Mouse (Mus musculus) MEL (cell line): Measurements from ENCODE around the gene Ypel4. TPM values are rescaled to one million over a fixed set of nuclear protein-coding genes. Genes with fewer than 3 reads are reported as not detected.

Experiments used
- DNase-seq: peaks from one replicate; pipeline ENCODE4 v3.0.0; 2011; ENCODE audit warnings: low read depth, low spot score
- H3K27ac ChIP-seq: 2 replicates; pipeline ENCODE4 v1.5.1; 2012; ENCODE audit warnings: low read depth, mild to moderate bottlenecking, control low read depth, low read length, moderate library complexity; ENCODE audit not compliant: control insufficient read depth
- H3K27me3 ChIP-seq, 2 experiments: fragments of 150-350 bp in 1 of 2; sonication (generic) in 1 of 2; 2 replicates each; pipeline ENCODE4 v1.6.1; 2012; ENCODE audit warnings: low read length in 2 of 2, mild to moderate bottlenecking in 2 of 2, improper control_type of control experiment in 1 of 2, moderate library complexity in 1 of 2; ENCODE audit not compliant: insufficient read depth in 2 of 2, control insufficient read depth in 1 of 2
- H3K36me3 ChIP-seq, 2 experiments: 2 replicates each; pipeline ENCODE4 v1.6.1; 2012 to 2014; ENCODE audit warnings: low read length in 2 of 2, improper control_type of control experiment in 1 of 2, inconsistent platforms in 1 of 2, mild to moderate bottlenecking in 1 of 2; ENCODE audit not compliant: insufficient read depth in 2 of 2, control insufficient read depth in 1 of 2
- H3K4me1 ChIP-seq, 2 experiments: fragments of 150-350 bp in 1 of 2; sonication (generic) in 1 of 2; 2 replicates each; pipeline ENCODE4 v1.6.1; 2012; ENCODE audit warnings: low read length in 2 of 2, improper control_type of control experiment in 1 of 2, mild to moderate bottlenecking in 1 of 2; ENCODE audit not compliant: insufficient read depth in 2 of 2, control insufficient read depth in 1 of 2
- H3K4me3 ChIP-seq, 2 experiments: fragments of 150-350 bp in 1 of 2; sonication (generic) in 1 of 2; 2 replicates each; pipeline ENCODE4 v1.5.1; 2012; ENCODE audit warnings: low read depth in 2 of 2, low read length in 2 of 2, mild to moderate bottlenecking in 2 of 2, moderate library complexity in 2 of 2, control low read depth in 1 of 2, improper control_type of control experiment in 1 of 2; ENCODE audit not compliant: control insufficient read depth in 1 of 2, insufficient read depth in 1 of 2
- H3K79me2 ChIP-seq: 2 replicates; pipeline ENCODE4 v1.6.1; 2012; ENCODE audit warnings: mild to moderate bottlenecking, low read length, moderate library complexity; ENCODE audit not compliant: control insufficient read depth, poor library complexity, insufficient read depth
- H3K9ac ChIP-seq: 2 replicates; pipeline ENCODE4 v1.6.1; 2012; ENCODE audit warnings: low read depth, mild to moderate bottlenecking, control low read depth, low read length, moderate library complexity; ENCODE audit not compliant: control insufficient read depth, poor library complexity, severe bottlenecking
- H3K9me3 ChIP-seq: fragments of 150-350 bp; sonication (generic); replicated peaks from 2 replicates; pipeline ENCODE4 v1.6.1; 2012; ENCODE audit warnings: mild to moderate bottlenecking, low read length, improper control_type of control experiment, moderate library complexity; ENCODE audit not compliant: insufficient read depth
- CHD2 ChIP-seq: IDR thresholded peaks from 2 replicates; pipeline ENCODE4 v1.6.1; 2011; ENCODE audit warnings: low read length, improper control_type of control experiment
- CTCF ChIP-seq, 3 experiments: IDR thresholded peaks in 2 of 3; conservative IDR thresholded peaks in 1 of 3; 2 replicates each; pipeline ENCODE4 v1.5.1; 2011 to 2012; ENCODE audit warnings: low read length in 3 of 3, low read depth in 2 of 3, mild to moderate bottlenecking in 2 of 3, improper control_type of control experiment in 1 of 3, inconsistent platforms in 1 of 3, mixed read lengths in 1 of 3, moderate library complexity in 1 of 3; ENCODE audit not compliant: control insufficient read depth in 1 of 3, insufficient read depth in 1 of 3, poor library complexity in 1 of 3, severe bottlenecking in 1 of 3
- ELF1 ChIP-seq: IDR thresholded peaks from 2 replicates; pipeline ENCODE4 v1.6.1; 2014; ENCODE audit warnings: low read depth, mild to moderate bottlenecking, inconsistent platforms, low read length, improper control_type of control experiment, moderate library complexity
- EP300 ChIP-seq, 2 experiments: IDR thresholded peaks; 2 replicates each; pipeline ENCODE4 v1.6.1; 2011; ENCODE audit warnings: improper control_type of control experiment in 2 of 2, low read length in 2 of 2, low read depth in 1 of 2, mild to moderate bottlenecking in 1 of 2
- ETS1 ChIP-seq: IDR thresholded peaks from 2 replicates; pipeline ENCODE4 v1.6.1; 2012; ENCODE audit warnings: low read depth, mild to moderate bottlenecking, inconsistent platforms, low read length, improper control_type of control experiment, moderate library complexity
- GATA1 ChIP-seq: IDR thresholded peaks from 2 replicates; pipeline ENCODE4 v1.6.1; 2011; ENCODE audit warnings: low read depth, low read length, improper control_type of control experiment
- HCFC1 ChIP-seq: IDR thresholded peaks from 2 replicates; pipeline ENCODE4 v1.6.1; 2012; ENCODE audit warnings: low read depth, mild to moderate bottlenecking, inconsistent platforms, low read length, improper control_type of control experiment, moderate library complexity
- JUND ChIP-seq: IDR thresholded peaks from 2 replicates; pipeline ENCODE4 v1.6.1; 2011; ENCODE audit warnings: low read depth, mild to moderate bottlenecking, improper control_type of control experiment, low read length
- KAT2A ChIP-seq: conservative IDR thresholded peaks from 2 replicates; pipeline ENCODE4 v1.6.1; 2012; ENCODE audit warnings: low read depth, low read length, improper control_type of control experiment, inconsistent platforms
- MAX ChIP-seq: IDR thresholded peaks from 2 replicates; pipeline ENCODE4 v1.6.1; 2011; ENCODE audit warnings: low read length, improper control_type of control experiment
- MAZ ChIP-seq: IDR thresholded peaks from 2 replicates; pipeline ENCODE4 v1.6.1; 2012; ENCODE audit warnings: low read depth, mild to moderate bottlenecking, inconsistent platforms, low read length, improper control_type of control experiment
- MEF2A ChIP-seq: IDR thresholded peaks from 2 replicates; pipeline ENCODE4 v1.6.1; 2014; ENCODE audit warnings: low read depth, mild to moderate bottlenecking, inconsistent platforms, low read length, improper control_type of control experiment; ENCODE audit not compliant: poor library complexity, insufficient replicate concordance, severe bottlenecking; ENCODE audit errors: extremely low read depth
- MXI1 ChIP-seq: IDR thresholded peaks from 2 replicates; pipeline ENCODE4 v1.6.1; 2011; ENCODE audit warnings: mild to moderate bottlenecking, low read depth, low read length, improper control_type of control experiment
- MYB ChIP-seq: IDR thresholded peaks from 2 replicates; pipeline ENCODE4 v1.6.1; 2011; ENCODE audit warnings: mild to moderate bottlenecking, low read depth, low read length, improper control_type of control experiment
- MYC ChIP-seq: IDR thresholded peaks from 2 replicates; pipeline ENCODE4 v1.6.1; 2011; ENCODE audit warnings: low read depth, mild to moderate bottlenecking, low read length, improper control_type of control experiment, moderate library complexity
- NELFE ChIP-seq: IDR thresholded peaks from 2 replicates; pipeline ENCODE4 v1.6.1; 2011; ENCODE audit warnings: low read depth, low read length, improper control_type of control experiment
- NRF1 ChIP-seq: IDR thresholded peaks from 2 replicates; pipeline ENCODE4 v1.6.1; 2014; ENCODE audit warnings: low read depth, mild to moderate bottlenecking, inconsistent platforms, low read length, improper control_type of control experiment, moderate library complexity; ENCODE audit not compliant: poor library complexity, insufficient read depth, severe bottlenecking
- POLR2A ChIP-seq, 2 experiments: IDR thresholded peaks; 2 replicates each; pipeline ENCODE4 v1.6.1; 2011 to 2012; ENCODE audit warnings: low read length in 2 of 2, mild to moderate bottlenecking in 2 of 2, control low read depth in 1 of 2, improper control_type of control experiment in 1 of 2, low read depth in 1 of 2, moderate library complexity in 1 of 2; ENCODE audit not compliant: control insufficient read depth in 1 of 2, insufficient read depth in 1 of 2, poor library complexity in 1 of 2
- POLR2AphosphoS2 ChIP-seq: IDR thresholded peaks from 2 replicates; pipeline ENCODE4 v1.6.1; 2011; ENCODE audit warnings: low read length, improper control_type of control experiment
- POLR2AphosphoS5 ChIP-seq: IDR thresholded peaks from 2 replicates; pipeline ENCODE4 v1.6.1; 2012; ENCODE audit warnings: low read depth, borderline replicate concordance, mild to moderate bottlenecking, inconsistent platforms, low read length, moderate library complexity, mixed read lengths
- RAD21 ChIP-seq: IDR thresholded peaks from 2 replicates; pipeline ENCODE4 v1.6.1; 2011; ENCODE audit warnings: mild to moderate bottlenecking, low read depth, low read length, improper control_type of control experiment
- RCOR1 ChIP-seq: IDR thresholded peaks from 2 replicates; pipeline ENCODE4 v1.6.1; 2012; ENCODE audit warnings: low read depth, mild to moderate bottlenecking, inconsistent platforms, low read length, improper control_type of control experiment
- SIN3A ChIP-seq: IDR thresholded peaks from 2 replicates; pipeline ENCODE4 v1.6.1; 2012; ENCODE audit warnings: low read length, improper control_type of control experiment, inconsistent platforms
- SMC3 ChIP-seq: IDR thresholded peaks from 2 replicates; pipeline ENCODE4 v1.6.1; 2011; ENCODE audit warnings: low read depth, low read length, improper control_type of control experiment
- TBP ChIP-seq: IDR thresholded peaks from 2 replicates; pipeline ENCODE4 v1.8.0; 2011; ENCODE audit warnings: low read depth, low read length, improper control_type of control experiment
- TCF12 ChIP-seq: IDR thresholded peaks from 2 replicates; pipeline ENCODE4 v1.6.1; 2014; ENCODE audit warnings: low read depth, mild to moderate bottlenecking, inconsistent platforms, low read length, improper control_type of control experiment, moderate library complexity
- ZC3H11A ChIP-seq: IDR thresholded peaks from 2 replicates; pipeline ENCODE4 v1.6.1; 2012; ENCODE audit warnings: low read depth, mild to moderate bottlenecking, inconsistent platforms, low read length, improper control_type of control experiment
- ZMIZ1 ChIP-seq: IDR thresholded peaks from 2 replicates; pipeline ENCODE4 v1.6.1; 2012; ENCODE audit warnings: low read depth, mild to moderate bottlenecking, inconsistent platforms, low read length, improper control_type of control experiment, moderate library complexity
- polyA plus RNA-seq, 2 experiments: library from polyadenylated mRNA; stranded (reverse) in 1 of 2; unstranded in 1 of 2; fragments of >175 nt in 1 of 2; fragments of >200 nt in 1 of 2; gene quantifications; 2 replicates each; pipeline versions ENCODE4 v1.2.1 to v1.2.4; 2012; ENCODE audit warnings: low replicate concordance in 2 of 2, low read depth in 1 of 2; ENCODE audit not compliant: insufficient read length in 2 of 2, insufficient read depth in 1 of 2, missing spikeins in 1 of 2
- total RNA-seq: library from RNA; depleted of rRNA; stranded (reverse); fragments of 300-350 nt; gene quantifications from 2 replicates; pipeline ENCODE4 v1.2.3, GENCODE M21; 2012

The Ypel4 gene
- total and polyA plus RNA-seq, 3 experiments = 0.06 TPM; not detected in 2

DNA sequence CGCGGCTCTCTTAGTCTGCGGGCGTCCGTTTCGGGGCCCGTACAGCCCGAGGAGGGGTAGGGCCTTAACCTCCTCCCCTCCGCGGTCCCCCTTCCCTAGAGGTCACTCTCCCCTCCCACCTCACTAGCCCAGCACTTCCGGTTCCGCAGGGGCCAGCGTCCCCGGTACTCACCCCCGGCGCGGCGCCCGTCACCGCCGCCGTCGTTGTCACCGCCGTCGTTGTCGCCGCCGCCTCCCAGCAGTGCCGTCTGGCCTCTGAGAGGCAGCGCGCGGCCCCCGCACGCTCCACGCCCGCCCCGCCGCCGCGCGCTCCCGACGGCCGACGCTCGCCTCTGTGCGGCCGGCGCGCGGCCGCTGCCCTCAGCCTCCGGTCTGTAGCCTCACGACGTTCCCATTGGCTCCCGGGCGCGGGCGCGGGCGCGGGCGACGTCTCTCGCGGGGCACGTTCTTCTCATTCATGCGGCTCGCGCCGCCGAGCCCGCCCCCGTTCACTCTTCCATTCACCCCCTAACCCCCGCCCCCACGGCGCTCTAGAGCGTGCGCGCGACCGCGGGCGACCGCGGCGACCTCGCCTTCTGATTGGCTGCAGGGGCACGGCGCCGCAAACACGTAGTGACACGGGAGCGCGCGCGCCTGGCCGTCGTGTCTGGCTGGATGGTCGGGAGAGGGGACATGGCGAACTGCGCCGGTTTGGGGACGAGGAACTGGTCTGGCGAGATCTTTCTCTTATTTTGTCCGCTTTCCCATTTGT is 18.9 kb upstream of the Ypel4 start, which contains the start of gene Zdhhc5:
Gene Zdhhc5, minus strand, starts transcription at position 370 of the 751 bp plus-strand sequence.
- H3K36me3 ChIP-seq = peaks cover 1 to 23% of the 10 kb centered on the region in 2 experiments

DNA sequence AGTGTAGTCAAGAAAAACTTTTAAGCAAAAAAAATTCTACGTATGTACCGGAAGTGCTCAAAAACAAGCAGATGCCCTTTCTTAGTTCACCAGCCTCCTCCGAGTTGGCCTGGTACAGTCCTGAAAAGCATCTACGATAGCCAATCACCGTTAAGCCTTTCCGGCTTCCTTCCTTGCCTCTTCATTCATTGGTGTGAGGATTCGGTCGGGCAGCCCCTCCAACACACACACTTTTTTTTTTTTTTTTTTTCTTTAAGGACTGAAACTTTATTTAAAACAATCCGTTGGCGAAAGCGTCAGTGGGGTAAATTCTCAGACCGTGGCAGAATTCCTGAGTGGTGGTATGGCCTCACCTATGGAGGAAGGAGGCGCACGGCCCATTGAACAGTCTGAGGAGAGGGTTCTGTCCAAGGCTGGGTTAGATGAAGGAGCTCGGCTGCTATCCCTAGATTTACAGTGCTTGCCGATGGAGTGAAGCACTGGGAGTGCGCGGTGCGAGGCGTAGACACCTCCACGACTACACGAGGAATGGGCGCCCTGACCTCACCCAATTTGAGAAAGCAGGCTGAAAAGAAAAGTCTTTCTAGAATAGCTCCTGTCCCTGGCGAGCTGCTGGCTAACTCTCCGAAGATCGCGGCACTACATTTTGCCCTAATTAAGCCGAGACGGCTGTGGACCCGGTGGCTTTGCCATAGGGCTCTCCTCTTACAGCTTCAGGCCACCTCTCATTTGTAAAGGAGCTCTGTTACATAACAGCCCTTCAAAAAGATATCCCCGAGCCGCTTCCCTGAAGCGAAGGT is 18.1 kb upstream of the Ypel4 start:
- Histone ChIP-seq H3K9me3 (no peaks in the 10 kb centered on the region), H3K27me3 (no peaks in the 10 kb centered on the region), H3K79me2 (peaks cover 28% of the 10 kb centered on the region), H3K4me1 (peaks cover 0 to 9% of the 10 kb centered on the region in 2 experiments; a peak in 2 of 4 replicates), H3K4me3 (peak overlapping the region; percentile 61 to 92), H3K36me3 (peaks cover 0 to 18% of the 10 kb centered on the region in 2 experiments; a peak in 3 of 4 replicates), H3K9ac (peak overlapping the region; percentile 99), H3K27ac (peak overlapping the region; percentile 98)
- DNase-seq = peak; percentile 98
- TF ChIP-seq RAD21 (no peak), KAT2A (no peak), TCF12 (no peak; the same call in none of the 2 replicates), SIN3A (peak; percentile 83), POLR2AphosphoS5 (no peak), POLR2A (IDR thresholded peaks at IDR 0.05; ENCODE audit: control insufficient read depth in 1 of 2, insufficient read depth in 1 of 2, low read depth in 1 of 2, low read length in 2 of 2, poor library complexity in 1 of 2) (peak in 1 of 2 experiments; percentile 61; a peak in 3 of 4 replicates), MEF2A (no peak), EP300 (IDR thresholded peaks at IDR 0.05; ENCODE audit: low read depth in 1 of 2, low read length in 2 of 2) (no peak), ELF1 (0 out of 2 replicates have a peak, but pooled peaks have one; percentile 30), MAZ (no peak), CTCF (IDR thresholded peaks at IDR 0.05 in 2 of 3, conservative IDR thresholded peaks at IDR 0.05 in 1 of 3; ENCODE audit: control insufficient read depth in 1 of 3, insufficient read depth in 1 of 3, low read depth in 2 of 3, low read length in 3 of 3, poor library complexity in 1 of 3, severe bottlenecking in 1 of 3) (no peak), JUND (no peak), SMC3 (no peak), HCFC1 (peak; percentile 88), RCOR1 (no peak), MYC (no peak; the same call in none of the 2 replicates), MYB (0 out of 2 replicates have a peak, but pooled peaks have one; percentile 44), NELFE (peak; percentile 49), GATA1 (no peak), ZMIZ1 (no peak; the same call in 1 of the 2 replicates), CHD2 (no peak; the same call in 1 of the 2 replicates)

More for the DNA sequence above, 18.9 kb upstream of the Ypel4 start, which contains the start of gene Zdhhc5:
- Histone ChIP-seq H3K9ac (peak within 1 kb of the TSS; percentile 99), H3K4me3 (peak within 1 kb of the TSS; percentile 92), H3K4me1 (peaks cover 0 to 11% of the 10 kb centered on the region in 2 experiments; a peak in 2 of 4 replicates), H3K27ac (peak within 1 kb of the TSS; percentile 98), H3K27me3 (no peaks in the 10 kb centered on the region), H3K9me3 (no peaks in the 10 kb centered on the region), H3K79me2 (peaks cover 35% of the 10 kb centered on the region)
- peak; percentile 98 for DNase-seq
- TF ChIP-seq POLR2A (IDR thresholded peaks at IDR 0.05; ENCODE audit: control insufficient read depth in 1 of 2, insufficient read depth in 1 of 2, low read depth in 1 of 2, low read length in 2 of 2, poor library complexity in 1 of 2) (peak; percentile 73 to 85; a peak in 3 of 4 replicates), MAZ (peak; percentile 60), ETS1 (peak; percentile 5; the same call in 1 of the 2 replicates), MXI1 (peak; percentile 39), MAX (peak; percentile 64; the same call in 1 of the 2 replicates), POLR2AphosphoS5 (no peak), NRF1 (peak; percentile 59), ZC3H11A (no peak), NELFE (peak; percentile 93), POLR2AphosphoS2 (peak; percentile 77), TCF12 (peak; percentile 49; the same call in 1 of the 2 replicates), ZMIZ1 (peak; percentile 85), RCOR1 (no peak), EP300 (IDR thresholded peaks at IDR 0.05; ENCODE audit: low read depth in 1 of 2, low read length in 2 of 2) (peak in 1 of 2 experiments; percentile 24; a peak in 1 of 4 replicates), ELF1 (peak; percentile 49; the same call in 1 of the 2 replicates), TBP (peak; percentile 12; the same call in 1 of the 2 replicates)
